Mouse (Mus musculus) thymus, adult 2 months (tissue): ENCODE data around the gene Rhebl1.

Experiments
- CTCF ChIP-seq: fragments of 200-500 bp; IDR thresholded peaks from 2 replicates; pipeline ENCODE4 v1.5.1; 2012; ENCODE audit warnings: mild to moderate bottlenecking, control low read depth, low read length, moderate library complexity, borderline replicate concordance; ENCODE audit not compliant: control insufficient read depth, poor library complexity, insufficient read depth; ENCODE audit errors: extremely low read depth
- POLR2A ChIP-seq: fragments of 200-500 bp; IDR thresholded peaks from 2 replicates; pipeline ENCODE4 v1.6.1; 2012; ENCODE audit warnings: mild to moderate bottlenecking, low read length, control low read depth, moderate library complexity; ENCODE audit not compliant: control insufficient read depth, poor library complexity, insufficient read depth; ENCODE audit errors: extremely low read depth

DNA sequence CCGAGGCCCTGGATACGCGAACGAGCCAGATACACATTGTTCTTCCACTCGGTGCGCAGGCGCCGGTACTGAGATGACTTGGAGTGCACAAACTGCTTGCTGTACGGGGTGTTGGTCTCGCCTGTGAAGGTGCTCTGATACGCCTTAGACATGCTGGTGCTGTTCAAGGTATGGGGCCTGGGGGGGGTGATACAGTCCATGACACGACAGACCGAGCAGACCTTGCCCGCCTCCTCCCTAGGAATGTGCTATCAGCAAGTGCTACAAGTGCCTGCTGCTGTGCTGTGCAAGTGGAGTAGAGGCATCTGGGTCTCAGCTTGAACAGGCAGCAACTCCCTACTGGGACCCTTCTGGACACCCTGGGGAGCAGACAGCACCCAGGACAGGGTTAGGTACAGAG is 59.0 kb downstream of the Rhebl1 start:
- TF ChIP-seq CTCF, result no peak
- no peak for TF ChIP-seq POLR2A
